Mouse (Mus musculus) G1E (cell line): ENCODE results near the gene Cort. TPM values are rescaled to one million over a fixed set of nuclear protein-coding genes. Genes with fewer than 3 reads are reported as not detected.

Experiments used
- ATAC-seq: 2 replicates; pipeline ENCODE4 v1.8.0; 2016; ENCODE audit warnings: mild to moderate bottlenecking; ENCODE audit not compliant: insufficient number of reproducible peaks, poor library complexity, low FRiP score, severe bottlenecking; ENCODE audit errors: extremely low read depth
- DNase-seq: peaks from one replicate; pipeline ENCODE4 v3.0.0; 2012; ENCODE audit warnings: low spot score
- H3K27me3 ChIP-seq: 2 replicates; pipeline ENCODE4 v1.6.1; 2012; ENCODE audit warnings: mild to moderate bottlenecking, low read length, inconsistent platforms; ENCODE audit not compliant: insufficient read depth
- H3K36me3 ChIP-seq: replicated peaks from 2 replicates; pipeline ENCODE3; 2012; ENCODE audit warnings: mild to moderate bottlenecking, inconsistent platforms
- H3K4me1 ChIP-seq: 2 replicates; pipeline ENCODE4 v1.6.1; 2012; ENCODE audit warnings: low read depth, low read length, inconsistent platforms, mixed read lengths; ENCODE audit not compliant: insufficient read depth
- H3K4me3 ChIP-seq: 2 replicates; pipeline ENCODE4 v1.5.1; 2012; ENCODE audit warnings: low read depth, mild to moderate bottlenecking, inconsistent platforms, low read length, moderate library complexity, mixed read lengths
- H3K9me3 ChIP-seq: replicated peaks from 2 replicates; pipeline ENCODE4 v1.6.1; 2012; ENCODE audit warnings: inconsistent platforms
- CTCF ChIP-seq: IDR thresholded peaks from 2 replicates; pipeline ENCODE4 v1.5.1; 2012; ENCODE audit warnings: low read depth, low read length, inconsistent platforms, mixed read lengths
- GATA1 ChIP-seq: IDR thresholded peaks from 2 replicates; pipeline ENCODE4 v1.6.1; 2012; ENCODE audit warnings: borderline replicate concordance, low read length, inconsistent platforms, mixed read lengths
- GATA2 ChIP-seq: IDR thresholded peaks from 2 replicates; pipeline ENCODE4 v1.6.1; 2012; ENCODE audit warnings: low read depth, low read length, inconsistent platforms, borderline replicate concordance
- POLR2AphosphoS5 ChIP-seq: IDR thresholded peaks from 2 replicates; pipeline ENCODE4 v1.6.1; 2012; ENCODE audit warnings: low read depth, low read length, inconsistent platforms; ENCODE audit not compliant: insufficient replicate concordance
- TAL1 ChIP-seq: conservative IDR thresholded peaks from 2 replicates; pipeline ENCODE4 v1.6.1; 2012; ENCODE audit warnings: low read depth, low read length, inconsistent platforms, mixed read lengths
- polyA plus RNA-seq: library from polyadenylated mRNA; stranded (reverse); fragments of >175 nt; gene quantifications from 2 replicates; pipeline ENCODE4 v1.2.3, GENCODE M21; 2012
- total RNA-seq, 2 experiments: library from RNA; stranded (forward) in 1 of 2; stranded (reverse) in 1 of 2; fragments of 200-1000 nt in 1 of 2; fragments of >200 nt in 1 of 2; fragmentation: Nextera tagmentation in 1 of 2; gene quantifications; 2 replicates each; pipeline ENCODE4 v1.2.3; 2014 to 2017

Cort gene
- total and polyA plus RNA-seq, 3 experiments, result 0.44 to 8.2 (median 1.8) TPM

GRCm38 (mm10) chr4:149091364-149091763 lies 35.2 kb downstream of the Cort start:
- Histone ChIP-seq H3K27me3 (no peaks in the 10 kb centered on the region), H3K9me3 (no peaks in the 10 kb centered on the region), H3K4me3 (no peak overlapping the region), H3K4me1 (peaks cover 7% of the 10 kb centered on the region), H3K36me3 (peaks cover 54% of the 10 kb centered on the region)
- ATAC-seq, result no peak
- no peak for DNase-seq
- TF ChIP-seq GATA2, result no peak
- no peak for TF ChIP-seq GATA1

- H3K27me3 ChIP-seq, result no peaks in the 10 kb centered on the region
- H3K4me1 ChIP-seq, result peaks cover 9% of the 10 kb centered on the region; the same call in 1 of the 2 replicates
- DNase-seq (no peak), ATAC-seq (no peak)
- TF ChIP-seq POLR2AphosphoS5 (no peak), CTCF (no peak), GATA2 (no peak), GATA1 (no peak), TAL1 (no peak)
- no peaks in the 10 kb centered on the region for H3K9me3 ChIP-seq
- H3K36me3 ChIP-seq, result peaks cover 64% of the 10 kb centered on the region
- no peak overlapping the region for H3K4me3 ChIP-seq
Measured at GRCm38 (mm10) chr4:149085381-149085780, 41.2 kb downstream of the Cort start.

GRCm38 (mm10) chr4:149081528-149081927 lies 45.0 kb downstream of the Cort start:
- no peak for TF ChIP-seq TAL1
- no peak for TF ChIP-seq GATA2
- TF ChIP-seq GATA1, result no peak
- TF ChIP-seq CTCF, result no peak
- TF ChIP-seq POLR2AphosphoS5, result no peak
- Histone ChIP-seq H3K4me3 (no peak overlapping the region), H3K36me3 (peaks cover 68% of the 10 kb centered on the region), H3K9me3 (no peaks in the 10 kb centered on the region), H3K27me3 (no peaks in the 10 kb centered on the region), H3K4me1 (peaks cover 6% of the 10 kb centered on the region; the same call in 1 of the 2 replicates)
- ATAC-seq, result no peak
- DNase-seq, result no peak

GRCm38 (mm10) chr4:149080111-149080510 lies 46.5 kb downstream of the Cort start:
- ATAC-seq, result no peak
- no peaks in the 10 kb centered on the region for H3K27me3 ChIP-seq
- H3K9me3 ChIP-seq, result no peaks in the 10 kb centered on the region
- H3K4me3 ChIP-seq, result no peak overlapping the region
- H3K36me3 ChIP-seq, result peaks cover 69% of the 10 kb centered on the region
- no peak for TF ChIP-seq GATA2
- TF ChIP-seq CTCF, result no peak
- no peak for TF ChIP-seq POLR2AphosphoS5
- no peak for TF ChIP-seq GATA1
- no peak for TF ChIP-seq TAL1
- DNase-seq, result no peak
- peaks cover 14% of the 10 kb centered on the region for H3K4me1 ChIP-seq

GRCm38 (mm10) chr4:149079629-149080028 lies 46.9 kb downstream of the Cort start:
- DNase-seq, result no peak
- Histone ChIP-seq H3K4me3 (no peak overlapping the region), H3K36me3 (peaks cover 70% of the 10 kb centered on the region), H3K4me1 (peaks cover 14% of the 10 kb centered on the region), H3K27me3 (no peaks in the 10 kb centered on the region), H3K9me3 (no peaks in the 10 kb centered on the region)
- TF ChIP-seq TAL1 (no peak), GATA2 (no peak)
- no peak for ATAC-seq

- no peak for DNase-seq
- peaks cover 69% of the 10 kb centered on the region for H3K36me3 ChIP-seq
- no peak for TF ChIP-seq TAL1
- no peak for TF ChIP-seq GATA2
- TF ChIP-seq CTCF, result no peak
- no peak for TF ChIP-seq POLR2AphosphoS5
- no peak for TF ChIP-seq GATA1
- H3K27me3 ChIP-seq, result no peaks in the 10 kb centered on the region
- no peaks in the 10 kb centered on the region for H3K9me3 ChIP-seq
- peaks cover 14% of the 10 kb centered on the region for H3K4me1 ChIP-seq
- no peak overlapping the region for H3K4me3 ChIP-seq
- no peak for ATAC-seq
Measured at GRCm38 (mm10) chr4:149078261-149078660, 48.3 kb downstream of the Cort start.

GRCm38 (mm10) chr4:149075871-149076575 lies 50.5 kb downstream of the Cort start:
- TF ChIP-seq GATA1, result no peak
- no peak for TF ChIP-seq CTCF
- TF ChIP-seq TAL1, result no peak
- TF ChIP-seq POLR2AphosphoS5, result no peak
- no peak for TF ChIP-seq GATA2
- no peaks in the 10 kb centered on the region for H3K27me3 ChIP-seq
- no peak for DNase-seq
- peaks cover 72% of the 10 kb centered on the region for H3K36me3 ChIP-seq
- no peaks in the 10 kb centered on the region for H3K9me3 ChIP-seq
- no peak for ATAC-seq
- peaks cover 7% of the 10 kb centered on the region; the same call in 1 of the 2 replicates for H3K4me1 ChIP-seq
- no peak overlapping the region for H3K4me3 ChIP-seq
